17 mouse cellular contexts compared by ENCODE assay signal in the genomic region with DNA sequence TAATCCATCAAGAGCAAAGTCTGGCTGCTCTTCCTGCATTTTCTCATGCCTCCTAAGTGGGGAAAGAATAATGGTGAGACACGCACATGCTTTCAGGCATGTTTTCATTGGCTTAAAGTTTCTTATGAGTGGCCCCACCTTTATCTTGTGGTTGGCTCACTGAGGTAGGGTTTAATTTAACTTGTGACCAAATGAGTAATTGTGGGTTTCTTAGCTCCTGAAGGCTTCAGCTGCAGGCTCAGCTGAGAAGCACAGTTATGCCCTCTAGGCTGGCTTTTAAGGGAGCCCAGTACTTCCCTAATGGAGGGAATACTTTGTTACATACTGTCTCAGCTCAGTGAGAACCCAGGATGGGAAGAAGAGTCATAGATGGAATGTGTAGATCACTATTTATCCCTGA. TPM values are rescaled to one million over a fixed set of nuclear protein-coding genes. Genes with fewer than 3 reads are reported as not detected.
"Had no signal": no experiment of that assay in that cellular context is flagged by ENCODE, and none has a peak within 500 bp of the region (broad histone marks: within the 10 kb centered on the region; RNA-seq: fewer than 3 reads in every experiment).

No protein-coding gene starts in this region.

- DNase-seq: lung, adult 18-20 months; lung, postnatal 10 days; right cerebral cortex, postnatal 14 days; thymus, adult 2 months; thymus, postnatal 25 days; thymus, postnatal 4 days had no signal

- H3K36me3 ChIP-seq: midbrain, embryonic 13.5 days; midbrain, embryonic 15.5 days; neural tube, embryonic 12.5 days; stomach, embryonic 15.5 days had no signal

- H3K4me2 ChIP-seq: lung, embryonic 14.5 days; midbrain, embryonic 11.5 days; midbrain, embryonic 13.5 days; midbrain, embryonic 15.5 days; neural tube, embryonic 12.5 days; stomach, embryonic 15.5 days had no signal

- ATAC-seq: midbrain, embryonic 13.5 days; midbrain, embryonic 15.5 days had no signal

- H3K27me3 ChIP-seq: megakaryocyte, embryonic 14.5 days; midbrain, embryonic 13.5 days; midbrain, embryonic 15.5 days; neural tube, embryonic 12.5 days; stomach, embryonic 15.5 days had no signal

- H3K9me3 ChIP-seq: megakaryocyte, embryonic 14.5 days; midbrain, embryonic 13.5 days; midbrain, embryonic 15.5 days; neural tube, embryonic 12.5 days; stomach, embryonic 15.5 days had no signal

- H3K9ac ChIP-seq: lung, embryonic 14.5 days; midbrain, embryonic 13.5 days; midbrain, embryonic 15.5 days; neural tube, embryonic 12.5 days; stomach, embryonic 15.5 days had no signal

- H3K4me1 ChIP-seq: midbrain, embryonic 13.5 days; midbrain, embryonic 15.5 days; neural tube, embryonic 12.5 days; stomach, embryonic 15.5 days had no signal

- H3K27ac ChIP-seq: macrophage; midbrain, embryonic 13.5 days; midbrain, embryonic 15.5 days; neural tube, embryonic 12.5 days; stomach, embryonic 15.5 days; stomach, postnatal 0 days had no signal

- H3K4me3 ChIP-seq: megakaryocyte, embryonic 14.5 days; midbrain, embryonic 13.5 days; midbrain, embryonic 15.5 days; neural tube, embryonic 12.5 days; stomach, embryonic 15.5 days had no signal

RNA-seq across cellular contexts. Expression of gene Grb10, which starts 37.0 kb away (rescaled TPM):
- total RNA-seq: monocyte, adult 5-6 weeks; neutrophil, adult 5-6 weeks had no signal
- polyA plus RNA-seq: macrophage had no signal
